Mouse (Mus musculus): ENCODE data around the gene Psmd9. TPM values are rescaled to one million over a fixed set of nuclear protein-coding genes. Genes with fewer than 3 reads are reported as not detected.

Psmd9 gene
- total RNA-seq, 2 experiments from 2014 or later: 19.2 to 19.5 TPM

GRCm38 (mm10) chr5:123226851-123227250, 57.6 kb downstream of the Psmd9 start:
- DNase-seq: no peak
- intact Hi-C loops (cut with DNase I; ENCODE audit: low total_unique reads): no loop called here

GRCm38 (mm10) chr5:123227762-123228523, 58.7 kb downstream of the Psmd9 start:
- intact Hi-C loops (cut with DNase I; ENCODE audit: low total_unique reads): no loop called here
- DNase-seq: peak; percentile 96

- intact Hi-C loops (cut with DNase I; ENCODE audit: low total_unique reads): no loop called here
- no peak for DNase-seq
Observed at GRCm38 (mm10) chr5:123228524-123228922, 59.3 kb downstream of the Psmd9 start.

- no peak for DNase-seq
- intact Hi-C loops (cut with DNase I; ENCODE audit: low total_unique reads): no loop called here
Observed at GRCm38 (mm10) chr5:123229296-123229695, 60.1 kb downstream of the Psmd9 start.

- DNase-seq: no peak
- intact Hi-C loops (cut with DNase I; ENCODE audit: low total_unique reads): no loop called here
Observed at GRCm38 (mm10) chr5:123232180-123232579, 63.0 kb downstream of the Psmd9 start.

- peak; percentile 42 for DNase-seq
- intact Hi-C loops (cut with DNase I; ENCODE audit: low total_unique reads): no loop called here
Observed at GRCm38 (mm10) chr5:123235731-123236130, 66.5 kb downstream of the Psmd9 start.

- intact Hi-C loops (cut with DNase I; ENCODE audit: low total_unique reads): no loop called here
- DNase-seq: no peak
Observed at GRCm38 (mm10) chr5:123236426-123236825, 67.2 kb downstream of the Psmd9 start.

- peak; percentile 75 for DNase-seq
- intact Hi-C loops (cut with DNase I; ENCODE audit: low total_unique reads): no loop called here
Observed at GRCm38 (mm10) chr5:123239501-123239900, 70.3 kb downstream of the Psmd9 start.

- intact Hi-C loops (cut with DNase I; ENCODE audit: low total_unique reads): no loop called here
- DNase-seq: peak; percentile 38
Observed at GRCm38 (mm10) chr5:123245518-123245917, 76.3 kb downstream of the Psmd9 start.

GRCm38 (mm10) chr5:123251390-123251789, 82.2 kb downstream of the Psmd9 start:
- intact Hi-C loops (cut with DNase I; ENCODE audit: low total_unique reads): loop anchor here (10.0 kb wide), 1 partner anchor 193 kb away; no protein-coding TSS in a partner anchor
- no peak for DNase-seq

GRCm38 (mm10) chr5:123251834-123252233, 82.6 kb downstream of the Psmd9 start, which contains the start of gene Wdr66:
TSS of gene Wdr66 (plus strand) at chr5:123252102.
- intact Hi-C loops (cut with DNase I; ENCODE audit: low total_unique reads): loop anchor here (10.0 kb wide), 1 partner anchor 193 kb away; no protein-coding TSS in a partner anchor
- peak; percentile 88 for DNase-seq

- intact Hi-C loops (cut with DNase I; ENCODE audit: low total_unique reads): loop anchor here (10.0 kb wide), 1 partner anchor 188 kb away; no protein-coding TSS in a partner anchor
- no peak for DNase-seq
Observed at GRCm38 (mm10) chr5:123256841-123257755, 87.9 kb downstream of the Psmd9 start.

GRCm38 (mm10) chr5:123258990-123259389, 89.8 kb downstream of the Psmd9 start:
- intact Hi-C loops (cut with DNase I; ENCODE audit: low total_unique reads): loop anchor here (10.0 kb wide), 1 partner anchor 186 kb away; no protein-coding TSS in a partner anchor
- DNase-seq: peak; percentile 26

GRCm38 (mm10) chr5:123260698-123261097, 91.5 kb downstream of the Psmd9 start:
- intact Hi-C loops (cut with DNase I; ENCODE audit: low total_unique reads): no loop called here
- DNase-seq: no peak

GRCm38 (mm10) chr5:123266909-123267308, 97.7 kb downstream of the Psmd9 start:
- intact Hi-C loops (cut with DNase I; ENCODE audit: low total_unique reads): no loop called here
- DNase-seq: no peak

- DNase-seq: no peak
- intact Hi-C loops (cut with DNase I; ENCODE audit: low total_unique reads): no loop called here
Observed at GRCm38 (mm10) chr5:123268477-123269474, 99.6 kb downstream of the Psmd9 start.

GRCm38 (mm10) chr5:123270917-123271316, 101.7 kb downstream of the Psmd9 start:
- intact Hi-C loops (cut with DNase I; ENCODE audit: low total_unique reads): no loop called here
- DNase-seq: no peak

GRCm38 (mm10) chr5:123272927-123273326, 103.7 kb downstream of the Psmd9 start:
- intact Hi-C loops (cut with DNase I; ENCODE audit: low total_unique reads): no loop called here
- DNase-seq: no peak

Measured in gastrocnemius, postnatal 14 days (tissue).